Mouse (Mus musculus) lung, postnatal 36 days (tissue): ENCODE data around the gene Slc9a3r2.
"Not testable (repeated sequence)": the region's sequence is repeated elsewhere in the genome, so short reads cannot be mapped to it uniquely, and the experiment has no call there.

Experiments used
- DNase-seq: peaks from one replicate; pipeline ENCODE4 v3.0.0; 2022; ENCODE audit warnings: mixed read lengths

Slc9a3r2 gene

DNA sequence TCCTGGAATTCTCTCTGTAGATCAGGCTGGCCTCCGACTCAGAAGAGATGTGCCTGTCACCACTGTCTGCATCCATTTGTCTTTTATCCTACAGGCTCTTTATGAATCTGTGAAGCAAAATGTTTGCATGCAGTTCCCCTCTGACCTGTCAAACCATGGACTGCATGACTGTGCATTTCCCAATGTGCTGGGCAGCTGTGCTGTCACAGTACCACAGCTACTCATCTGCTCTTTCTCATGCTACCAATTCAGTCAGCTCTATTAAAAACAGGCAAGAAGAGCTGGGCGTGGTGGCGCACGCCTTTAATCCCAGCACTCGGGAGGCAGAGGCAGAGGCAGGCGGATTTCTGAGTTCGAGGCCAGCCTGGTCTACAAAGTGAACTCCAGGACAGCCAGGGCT lies 16.9 kb upstream of the Slc9a3r2 start:
- not testable (repeated sequence) for DNase-seq

DNA sequence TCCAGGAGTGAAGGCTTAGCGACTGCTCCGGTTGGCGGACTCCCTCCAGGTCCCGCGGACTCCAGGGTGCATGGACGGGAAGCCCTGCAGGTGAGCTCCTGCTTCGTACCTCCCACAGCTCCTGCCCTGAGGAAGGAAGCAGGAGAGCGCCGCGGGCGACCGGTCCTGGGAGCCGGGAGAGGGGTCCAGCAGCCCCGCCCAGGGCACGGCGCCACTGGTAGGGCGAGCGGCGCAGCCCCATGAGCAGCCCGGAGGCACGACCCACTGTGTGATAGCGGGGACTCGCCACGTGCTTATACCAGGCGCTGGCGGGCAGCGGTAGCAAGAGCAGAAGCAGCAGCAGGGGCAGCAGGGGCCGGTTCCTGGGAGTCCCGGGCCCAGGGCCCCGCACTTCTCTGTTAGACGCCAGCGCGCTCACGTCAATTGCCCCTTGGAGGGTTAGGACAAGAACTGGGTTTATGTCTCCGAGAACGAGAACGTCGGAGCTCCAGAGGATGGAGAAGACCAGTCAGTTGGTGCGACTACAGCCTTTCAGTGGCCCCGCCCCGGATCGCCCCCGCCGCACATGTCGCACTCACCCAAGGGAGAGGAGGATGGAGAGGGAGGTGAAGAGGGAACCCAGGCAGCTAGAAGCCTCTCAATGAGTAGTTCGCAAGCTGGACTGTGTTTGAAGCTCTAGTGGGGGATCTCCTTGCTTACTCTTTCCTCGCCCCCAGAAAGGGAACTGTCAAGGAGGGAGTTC lies 8.1 kb upstream of the Slc9a3r2 start, which contains the start of gene Npw:
Gene Npw (minus strand): TSS at position 441 of the 742 bp plus-strand sequence.
- peak; percentile 53 for DNase-seq

DNA sequence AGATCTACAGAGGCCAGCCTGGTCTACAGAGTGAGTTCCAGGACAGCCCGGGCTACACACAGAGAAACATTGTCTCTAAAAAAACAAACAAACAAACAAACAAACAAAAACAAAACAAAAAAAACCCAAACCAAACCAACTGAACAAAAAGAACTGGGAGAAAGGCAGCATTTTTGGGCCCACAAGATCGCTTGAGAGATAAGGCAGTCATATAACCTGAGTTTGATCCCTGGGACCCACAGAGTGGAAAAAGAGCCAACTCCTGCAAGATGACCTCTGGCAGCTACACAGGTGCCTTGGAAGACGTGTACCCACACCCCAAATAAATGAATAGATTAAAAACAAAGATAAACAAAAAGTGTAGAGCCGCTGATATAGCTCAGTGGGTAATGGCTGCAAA lies 4.8 kb upstream of the Slc9a3r2 start:
- no peak for DNase-seq

DNA sequence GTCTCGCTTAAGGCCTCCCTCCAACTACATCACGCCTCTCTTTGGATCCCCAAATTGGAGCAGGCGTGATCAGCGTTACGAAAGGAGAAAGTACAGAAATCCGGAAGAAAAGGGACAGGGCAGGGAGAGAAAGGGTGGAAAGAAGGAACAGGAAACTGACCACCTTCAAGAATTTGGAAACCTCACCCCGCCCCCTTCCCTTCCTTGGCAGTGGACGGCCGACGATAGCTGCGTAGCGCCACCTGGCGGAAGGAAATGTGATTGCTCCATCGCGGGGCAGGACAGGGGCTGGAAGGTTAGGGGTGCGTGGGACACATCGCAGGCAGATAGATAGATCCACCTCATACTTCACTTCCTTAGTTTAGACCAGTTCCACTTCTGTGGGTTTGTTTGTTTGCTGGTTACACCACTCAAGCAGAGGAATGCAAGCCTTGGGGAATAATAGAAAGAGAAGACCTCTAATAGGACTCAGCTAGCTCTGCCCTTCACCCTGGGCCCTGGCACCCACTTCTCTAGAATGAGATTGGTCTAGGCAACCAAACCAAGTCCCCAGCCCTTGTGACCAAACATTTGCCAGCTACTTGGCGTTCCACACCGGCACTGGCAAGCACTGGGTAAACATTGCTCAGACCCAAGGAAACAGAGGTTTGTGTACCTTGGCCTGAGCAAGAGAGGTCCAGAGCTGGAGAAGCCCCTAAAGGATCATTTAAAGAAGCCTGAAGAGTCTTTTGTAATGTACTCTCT lies 4.0 kb upstream of the Slc9a3r2 start:
- DNase-seq = peak; percentile 94

DNA sequence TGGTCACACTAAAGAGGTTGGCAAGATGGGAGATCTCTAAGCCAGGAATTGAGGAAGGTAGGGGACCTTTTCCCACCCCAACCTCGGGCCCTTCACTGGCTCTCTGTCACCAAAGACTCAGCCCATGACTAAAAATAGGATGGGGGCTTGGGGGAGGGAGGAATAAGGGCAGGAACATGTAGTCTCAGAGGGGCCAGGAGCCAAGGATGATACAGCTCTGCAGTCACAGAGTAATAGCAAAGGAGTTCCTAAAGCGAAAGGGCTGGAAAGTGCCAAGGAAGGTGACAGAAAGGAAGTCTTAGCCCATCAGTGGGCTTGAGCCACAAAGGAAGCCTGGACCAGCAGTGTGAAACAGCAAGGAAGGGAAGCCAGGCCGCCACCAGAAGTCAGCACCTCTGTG lies 1.7 kb upstream of the Slc9a3r2 start:
- no peak for DNase-seq

DNA sequence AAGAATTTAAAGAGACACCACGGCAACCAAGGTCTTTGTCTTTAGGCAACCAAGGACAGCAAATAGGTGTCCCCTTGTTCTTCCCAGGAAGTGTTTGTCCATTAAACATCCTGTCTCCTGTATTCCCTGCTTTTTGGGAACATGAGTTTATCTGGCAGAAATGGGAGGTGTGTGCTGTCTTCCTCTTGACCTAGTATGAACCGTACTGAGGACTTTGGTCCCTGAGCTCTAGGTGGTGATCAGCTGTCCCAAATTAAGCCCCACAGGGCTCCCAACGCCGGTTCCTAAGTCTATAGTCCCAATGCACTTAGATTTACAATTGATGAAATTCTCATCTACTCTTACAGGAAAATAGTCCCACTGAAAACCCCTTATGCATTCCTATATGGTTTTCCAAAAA lies 639 bp upstream of the Slc9a3r2 start:
- DNase-seq = no peak

DNA sequence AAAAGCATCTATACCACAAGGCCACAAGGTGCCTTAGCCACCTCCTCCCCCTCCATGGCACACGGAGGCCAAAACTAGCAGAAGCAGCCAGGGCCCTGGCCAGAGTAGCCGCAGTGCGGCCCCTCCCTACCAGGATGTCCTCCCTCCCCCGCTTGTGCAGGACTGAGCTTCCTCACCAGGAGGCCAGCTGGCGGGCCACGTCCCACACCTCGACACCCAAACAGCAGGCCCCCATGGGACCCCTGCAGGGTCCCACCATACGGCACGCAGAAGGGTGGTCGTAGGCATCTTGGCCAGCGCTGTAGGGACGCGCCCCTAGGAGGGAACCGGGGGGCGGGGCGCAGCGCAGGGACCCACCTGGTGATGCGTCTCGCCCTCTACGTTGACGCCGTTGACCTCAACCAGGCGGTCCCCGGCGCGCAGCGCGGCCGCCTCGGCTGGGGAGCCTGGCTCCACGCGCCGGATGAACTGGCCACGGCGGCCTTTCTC lies 502 bp downstream of the Slc9a3r2 start:
- DNase-seq = peak; percentile 78

DNA sequence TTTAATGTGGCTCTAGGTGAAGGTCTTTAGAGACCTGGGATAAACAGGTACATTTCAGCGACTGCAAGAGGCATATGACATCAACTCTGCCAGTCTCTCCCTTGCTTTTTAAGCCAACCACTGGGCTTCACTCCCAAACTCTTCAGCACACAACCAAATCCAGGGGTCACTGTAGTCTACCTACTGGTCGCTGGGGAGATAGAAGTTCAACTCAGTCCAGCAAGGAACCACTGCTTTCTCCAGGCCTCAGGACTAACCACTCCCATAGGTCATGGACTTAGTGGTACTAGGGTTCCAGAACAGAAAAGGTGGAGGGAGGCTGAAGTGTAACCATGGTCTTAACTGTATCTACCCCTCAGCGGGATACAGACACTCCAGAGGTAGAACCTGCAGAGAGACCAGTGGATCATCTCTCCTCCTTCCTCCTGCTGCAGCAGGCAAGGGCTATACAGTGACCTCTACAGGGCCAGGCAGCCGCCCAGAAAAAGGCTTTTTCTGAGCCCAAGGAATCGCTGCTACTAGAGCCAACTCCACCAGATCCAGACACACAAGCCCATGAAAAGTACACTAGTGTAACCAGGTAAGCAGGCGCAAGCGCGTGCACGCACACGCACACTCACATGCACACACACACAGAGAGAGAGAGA lies 1.3 kb downstream of the Slc9a3r2 start:
- DNase-seq = no peak

DNA sequence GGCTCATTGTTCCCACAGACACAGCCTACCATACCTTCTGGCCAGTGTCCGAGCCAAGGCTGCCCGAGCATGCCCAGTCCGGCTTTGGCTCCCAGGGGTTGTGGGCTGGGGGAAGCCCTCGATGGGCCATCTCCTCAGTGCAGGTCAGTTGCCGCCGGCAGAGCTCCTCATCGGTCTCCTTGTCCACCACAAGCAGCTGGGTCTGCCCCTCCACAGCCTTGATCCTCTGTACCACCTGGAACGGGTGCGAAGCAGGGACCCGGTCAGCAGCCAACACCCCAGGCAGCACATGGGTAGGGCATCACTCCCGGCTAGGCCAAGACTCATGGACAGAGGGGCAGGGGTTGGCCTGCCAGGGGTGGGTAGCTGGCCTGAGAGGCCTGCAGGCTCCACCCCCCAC lies 2.6 kb downstream of the Slc9a3r2 start:
- no peak for DNase-seq

DNA sequence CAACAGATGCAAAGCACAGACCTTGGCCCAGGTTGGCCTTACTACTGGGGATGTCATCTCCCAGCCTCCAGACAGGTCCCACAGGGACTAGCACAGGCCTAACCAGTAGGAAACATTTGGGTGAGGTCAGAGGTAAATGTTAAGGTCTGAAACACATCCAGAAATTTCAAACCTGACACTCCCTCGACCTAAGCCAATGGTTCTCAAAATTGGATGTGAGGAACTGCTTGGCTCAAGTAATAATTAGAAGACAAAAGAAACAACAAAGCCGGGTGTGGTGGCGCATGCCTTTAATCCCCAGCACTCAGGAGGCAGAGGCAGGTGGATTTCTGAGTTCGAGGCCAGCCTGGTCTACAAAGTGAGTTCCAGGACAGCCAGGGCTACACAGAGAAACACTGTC lies 3.7 kb downstream of the Slc9a3r2 start:
- DNase-seq = no peak

DNA sequence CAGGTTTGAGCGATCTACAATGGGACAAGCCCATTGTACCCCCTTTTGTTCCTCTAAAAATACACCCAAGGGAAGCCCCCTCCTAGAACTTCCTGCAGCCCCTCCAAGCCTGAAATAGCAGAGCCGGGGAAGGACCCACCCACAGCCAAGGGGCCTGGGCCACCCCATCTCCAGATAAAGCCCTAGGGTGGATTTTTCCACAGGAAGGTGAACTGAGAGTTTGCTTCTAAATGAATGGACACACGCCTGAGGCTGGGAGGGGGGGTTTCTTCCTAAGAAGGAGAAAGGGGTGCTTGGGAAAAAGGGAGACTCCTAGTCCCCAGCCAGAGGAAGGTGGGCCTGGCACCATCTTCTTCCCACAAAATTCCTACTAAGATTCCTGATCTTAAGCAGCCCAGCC lies 4.2 kb downstream of the Slc9a3r2 start:
- DNase-seq = peak; percentile 76

DNA sequence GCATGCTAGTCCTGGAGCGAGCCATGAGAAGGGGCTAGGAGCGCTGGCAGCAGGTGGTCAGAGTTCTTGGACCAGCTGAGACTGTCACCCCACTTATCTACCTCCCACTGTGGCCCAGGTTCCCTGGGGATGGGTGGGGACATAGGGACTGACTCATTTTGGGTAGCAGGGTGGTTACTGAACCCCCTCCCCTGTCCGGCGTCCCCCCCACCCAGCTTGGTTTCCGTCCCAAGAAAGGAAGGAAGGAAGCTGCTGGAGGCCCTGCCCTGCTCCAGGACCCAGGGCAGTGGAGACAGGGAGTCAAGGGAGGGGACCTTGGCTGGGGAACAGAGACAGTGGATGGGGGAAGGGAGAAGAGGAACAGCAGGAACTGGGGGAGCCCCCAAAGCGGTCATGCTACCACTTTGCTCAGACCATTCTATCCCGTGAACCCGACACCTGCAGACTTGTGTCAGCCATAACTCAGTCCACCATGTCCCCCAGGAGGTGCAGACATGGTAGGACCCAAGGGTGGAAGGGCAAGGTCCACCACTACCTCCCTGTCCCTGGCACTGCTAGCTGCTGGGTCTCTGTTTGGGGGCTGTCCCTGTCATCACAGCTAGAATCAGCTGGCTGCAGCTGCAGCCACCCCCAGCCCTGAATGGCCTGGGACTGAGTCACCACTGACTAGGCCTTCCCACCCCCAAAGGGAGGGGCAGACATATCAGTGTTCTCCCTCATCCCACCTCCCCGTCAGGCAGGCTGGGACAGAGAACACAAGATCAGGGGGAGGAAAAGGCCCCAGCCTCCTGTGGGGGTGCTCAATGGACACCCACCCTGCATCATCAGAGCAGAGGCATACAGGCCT lies 5.0 kb downstream of the Slc9a3r2 start:
- peak; percentile 83 for DNase-seq

DNA sequence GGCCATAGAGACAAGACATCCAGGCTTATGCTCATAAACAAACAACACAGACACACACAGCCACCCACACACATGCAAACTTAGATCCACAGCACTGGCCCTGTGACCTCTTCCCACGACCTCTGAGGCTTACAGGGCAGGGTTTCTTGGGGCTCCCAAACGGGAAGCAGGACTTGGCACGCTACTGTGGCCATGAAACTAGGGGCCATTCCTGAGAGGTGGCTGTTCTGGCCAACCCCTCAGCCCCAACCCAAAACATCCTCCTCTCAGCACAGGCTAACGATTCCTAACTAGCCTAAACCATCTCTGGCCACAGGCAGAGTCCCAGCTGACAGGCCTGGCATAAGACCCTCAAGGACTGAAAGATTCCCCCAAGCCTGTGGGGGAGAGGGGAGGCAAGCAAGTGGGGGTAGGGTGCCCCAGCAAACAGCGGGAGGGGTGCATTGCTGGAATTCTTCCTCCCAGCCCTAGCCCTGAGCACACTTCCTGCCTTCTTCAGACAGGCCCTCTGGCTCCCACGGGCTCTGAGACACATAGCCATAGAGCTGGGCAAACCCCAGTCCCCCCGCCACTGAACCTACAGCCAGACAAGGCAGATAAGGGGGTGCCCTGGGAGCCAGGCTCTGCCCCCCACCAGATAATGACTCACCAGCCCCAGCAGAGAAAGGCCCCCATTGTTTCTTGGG lies 6.0 kb downstream of the Slc9a3r2 start:
- peak; percentile 82 for DNase-seq

DNA sequence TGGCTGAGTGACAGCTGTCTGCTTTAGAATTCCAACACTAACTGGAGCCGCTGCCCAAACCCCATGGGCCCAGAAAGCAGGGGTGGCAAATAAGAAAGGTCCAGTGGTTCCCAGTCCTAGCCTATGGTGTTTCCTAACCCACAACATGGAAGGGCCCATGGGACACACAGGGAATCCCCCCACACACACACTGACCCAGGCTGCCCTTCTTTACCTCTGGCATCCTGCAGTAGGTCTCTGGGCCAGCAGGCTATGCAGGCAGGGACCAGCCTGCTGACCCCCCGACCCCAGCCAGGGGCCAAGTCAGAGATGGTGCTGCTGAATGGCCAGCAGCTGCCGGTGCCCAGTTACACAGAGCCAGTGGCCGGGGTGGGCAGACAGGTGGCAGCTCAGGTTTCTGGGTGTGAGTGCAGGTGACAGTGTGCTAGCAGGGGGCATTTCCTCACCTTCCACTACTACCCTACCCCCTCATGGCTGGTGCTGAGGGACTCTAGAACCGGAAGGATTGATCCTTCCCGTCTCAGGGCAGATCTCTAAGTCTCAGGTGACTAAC lies 7.3 kb downstream of the Slc9a3r2 start:
- no peak for DNase-seq

DNA sequence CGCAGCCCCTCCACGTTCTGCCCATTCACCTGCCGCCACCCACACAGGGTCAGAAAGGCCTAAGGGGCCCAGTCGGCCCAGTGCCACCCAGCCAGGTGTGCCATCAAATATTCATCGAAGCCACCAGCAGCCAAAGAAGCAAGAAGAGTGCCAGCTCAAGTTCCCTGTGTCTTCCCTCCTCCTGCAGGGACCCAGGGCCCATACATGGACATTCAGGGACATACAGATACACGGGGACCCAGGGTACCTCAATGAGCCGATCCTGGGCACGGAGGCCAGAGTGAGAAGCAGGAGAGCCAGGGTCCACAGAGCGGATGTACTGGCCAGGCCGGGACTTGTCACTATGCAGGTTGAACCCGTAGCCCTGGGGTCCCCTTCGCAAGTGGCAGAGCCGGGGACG lies 8.2 kb downstream of the Slc9a3r2 start:
- DNase-seq = no peak

DNA sequence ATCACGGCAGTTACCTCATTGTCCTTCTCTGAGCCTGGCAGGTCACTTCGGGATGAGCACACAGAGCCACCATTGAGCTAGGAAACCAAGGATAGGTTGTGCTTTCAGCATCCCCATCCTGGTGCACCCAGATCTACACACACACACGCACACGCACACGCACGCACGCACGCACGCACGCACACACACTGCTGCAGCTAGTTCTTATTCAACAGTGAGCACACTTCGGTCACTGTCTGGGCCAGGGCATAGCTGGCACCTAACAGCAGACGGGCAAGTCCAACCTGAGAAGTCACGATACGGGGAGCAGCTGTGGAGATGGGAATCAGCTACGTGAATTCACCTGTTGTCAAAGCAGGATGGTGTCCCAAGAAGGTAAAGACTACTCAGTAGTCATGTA lies 9.5 kb downstream of the Slc9a3r2 start:
- DNase-seq = no peak

DNA sequence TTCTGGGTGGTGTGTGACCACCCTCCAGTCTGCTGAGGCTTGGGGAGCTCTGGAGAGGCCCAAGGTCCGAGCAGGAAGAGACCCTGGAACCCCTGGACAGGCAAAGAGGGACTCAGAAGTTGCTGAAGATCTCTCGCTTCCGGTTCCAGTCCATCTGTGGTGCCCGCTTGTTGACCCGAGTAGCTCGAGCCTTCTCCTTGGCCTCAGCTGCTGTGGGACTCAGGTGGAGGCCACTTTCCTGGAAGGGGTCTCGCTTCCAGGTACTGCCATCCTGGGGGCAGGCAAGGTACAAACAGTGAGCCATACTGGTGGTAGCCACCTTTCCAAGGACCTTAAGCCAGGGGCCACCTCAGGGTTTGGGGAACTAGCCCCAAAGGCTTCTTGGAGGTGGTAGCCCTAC lies 10.0 kb downstream of the Slc9a3r2 start:
- no peak for DNase-seq

DNA sequence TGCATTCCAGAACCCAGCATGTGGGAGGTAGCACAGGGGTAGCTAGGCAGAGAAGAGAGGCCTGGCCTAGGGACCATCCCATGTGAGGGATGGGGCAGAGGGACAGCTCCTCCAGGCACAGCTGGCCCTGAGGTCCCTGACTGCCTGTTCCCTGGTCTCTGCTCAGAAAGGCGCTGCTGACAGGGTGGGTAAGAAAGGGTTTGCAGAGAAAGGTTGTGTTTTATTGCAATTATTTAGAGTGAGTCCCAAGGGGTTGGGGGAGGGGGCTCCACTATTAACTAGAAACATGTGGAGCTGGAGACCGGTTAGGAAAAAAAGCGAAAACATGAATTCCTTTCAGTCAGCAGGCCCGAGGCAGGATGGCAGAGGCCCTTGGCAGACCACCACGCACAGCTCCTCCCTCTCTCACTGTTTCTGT lies 10.5 kb downstream of the Slc9a3r2 start:
- DNase-seq = no peak

DNA sequence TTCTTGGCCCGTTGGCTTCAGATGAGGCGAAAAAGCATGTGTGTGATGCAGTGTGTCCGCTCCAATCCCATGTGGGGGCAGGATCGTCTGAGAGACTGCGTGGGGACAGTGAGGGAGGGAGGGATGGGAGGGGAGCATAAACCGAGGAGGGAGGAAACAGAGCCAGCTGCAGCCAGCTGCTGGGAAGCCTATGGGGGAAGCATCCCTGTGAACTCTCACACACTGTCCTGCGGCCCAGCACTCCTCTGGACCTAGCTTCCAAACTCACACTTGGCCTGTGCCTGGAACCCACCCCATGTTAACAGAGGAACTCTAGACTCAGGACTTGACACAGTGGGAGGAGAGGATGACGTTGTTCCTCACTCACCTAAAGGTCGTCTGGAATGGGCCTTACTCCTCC lies 11.3 kb downstream of the Slc9a3r2 start:
- DNase-seq = peak; percentile 77

DNA sequence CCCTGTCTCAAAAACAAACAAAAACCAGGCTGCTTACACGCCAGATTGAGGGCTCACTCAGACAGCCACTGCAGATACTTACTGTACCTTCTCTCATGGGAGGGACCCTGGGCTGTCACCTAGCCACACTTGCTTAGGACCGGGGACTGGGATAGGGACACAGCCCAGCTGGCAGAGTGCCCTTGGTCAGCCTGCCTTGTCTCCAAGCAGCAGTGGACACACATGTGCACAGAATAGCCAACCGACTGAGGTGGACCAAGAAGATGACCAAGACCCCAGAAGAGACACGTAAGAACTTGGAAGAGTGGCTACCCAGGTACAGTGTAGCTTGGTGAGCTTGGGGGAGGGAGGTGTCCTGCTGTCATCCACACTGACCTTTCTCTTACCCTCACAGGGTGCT lies 11.9 kb downstream of the Slc9a3r2 start:
- peak; percentile 56 for DNase-seq

DNA sequence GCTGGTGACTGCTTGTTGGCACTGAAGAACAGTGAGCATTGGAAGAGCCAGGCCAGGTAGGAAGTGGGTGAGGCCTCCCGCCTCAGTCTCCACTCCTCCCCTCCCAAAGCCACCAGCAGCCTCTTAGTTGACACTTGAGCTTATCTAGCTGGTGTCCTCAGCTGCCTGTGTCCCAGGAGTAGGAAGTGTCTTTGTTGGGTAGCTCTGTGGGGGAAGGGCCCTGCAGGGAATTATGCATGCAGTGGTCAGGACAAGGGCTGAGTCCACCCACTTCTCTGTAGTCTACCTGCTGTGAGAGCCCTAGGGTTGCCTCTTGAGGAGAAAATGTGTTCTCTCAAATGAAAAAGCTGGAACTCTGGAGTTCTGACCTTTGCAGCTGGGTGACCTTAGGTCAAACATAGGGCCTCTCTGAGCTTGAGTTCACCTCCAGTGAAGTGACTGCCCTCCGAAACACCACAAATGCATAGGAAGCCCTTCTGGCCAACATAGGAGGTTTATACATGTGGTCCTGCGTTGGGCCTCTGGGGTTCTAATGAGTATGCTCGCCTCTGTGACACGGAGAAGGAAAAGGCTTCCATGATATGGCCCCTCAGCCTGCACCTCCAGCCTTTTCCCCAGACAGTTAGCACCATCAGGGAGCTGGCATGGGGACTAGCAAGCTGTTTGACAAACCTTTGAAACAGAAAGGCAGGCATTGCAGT lies 13.2 kb downstream of the Slc9a3r2 start:
- peak; percentile 87 for DNase-seq
